Mouse (Mus musculus) erythroblast, embryonic 14.5 days (primary cell): Measurements from ENCODE around the gene Cped1.

Source experiments
- GATA1 ChIP-seq: IDR thresholded peaks from 2 replicates; pipeline ENCODE4 v1.6.1; 2012; ENCODE audit warnings: low read length, inconsistent platforms, mixed read lengths
- TAL1 ChIP-seq: IDR thresholded peaks from 3 replicates; pipeline ENCODE4 v1.6.1; 2012; ENCODE audit warnings: low read length, inconsistent platforms, mixed read lengths

- no peak for TF ChIP-seq GATA1
- TF ChIP-seq TAL1 = no peak
Measured at GRCm38 (mm10) chr6:22014291-22014911, 28.7 kb downstream of the Cped1 start.
